Mouse (Mus musculus): Measurements from ENCODE around the gene Myg1. TPM values are rescaled to one million over a fixed set of nuclear protein-coding genes. Genes with fewer than 3 reads are reported as not detected.

Gene Myg1
- polyA plus RNA-seq, 1 experiment from 2014 or later: 59.9 TPM

- Histone ChIP-seq H3K27ac (replicated peaks in 1 of 2; ENCODE audit: control insufficient read depth in 1 of 2, insufficient read depth in 1 of 2, low read depth in 2 of 2, low read length in 2 of 2) (no peak overlapping the region), H3K4me3 (ENCODE audit: control insufficient read depth in 1 of 2, insufficient read depth in 1 of 2, low read depth in 1 of 2, low read length in 2 of 2) (no peak overlapping the region), H3K9me3 (ENCODE audit: control insufficient read depth, low read length) (no peaks in the 10 kb centered on the region), H3K9ac (ENCODE audit: low read length) (no peak overlapping the region), H3K36me3 (ENCODE audit: control insufficient read depth, insufficient read depth, low read length) (no peaks in the 10 kb centered on the region), H3K4me1 (ENCODE audit: control insufficient read depth in 2 of 2, insufficient read depth in 2 of 2, low read length in 2 of 2) (no peaks in the 10 kb centered on the region), H3K4me2 (ENCODE audit: low read length) (no peak overlapping the region), H3K27me3 (ENCODE audit: control insufficient read depth, insufficient read depth, low read length) (no peaks in the 10 kb centered on the region)
- WGBS: 45% methylated on average over 9 of the region's 9 CpGs
- no peak for ATAC-seq (ENCODE audit: insufficient number of reproducible peaks, insufficient read depth, low FRiP score, low read depth)
These were observed 55.1 kb downstream of the Myg1 start for GRCm38 (mm10) chr15:102386640-102387039.

Other genes starting within 250 kb of the Myg1 start
- 27.2 and 30.1 TPM in 2 replicates for gene Tns2, start 231.3 kb upstream of the Myg1 start, polyA plus RNA-seq (2014; fragmentation: Nextera tagmentation; extraction: Ambion mirVana)
- gene Spryd3, start 195.5 kb upstream of the Myg1 start, polyA plus RNA-seq (2014; fragmentation: Nextera tagmentation; extraction: Ambion mirVana): 12.0 and 12.4 TPM in 2 replicates
- 6.5 and 7.7 TPM in 2 replicates for gene Igfbp6, start 187.3 kb upstream of the Myg1 start, polyA plus RNA-seq (2014; fragmentation: Nextera tagmentation; extraction: Ambion mirVana)
- 0.20 and 0.32 TPM in 2 replicates for gene Soat2, start 181.2 kb upstream of the Myg1 start, polyA plus RNA-seq (2014; fragmentation: Nextera tagmentation; extraction: Ambion mirVana)
- 27.1 and 28.4 TPM in 2 replicates for gene Zfp740, start 128.5 kb upstream of the Myg1 start, polyA plus RNA-seq (2014; fragmentation: Nextera tagmentation; extraction: Ambion mirVana)
- gene Csad, start 127.0 kb upstream of the Myg1 start, polyA plus RNA-seq (2014; fragmentation: Nextera tagmentation; extraction: Ambion mirVana): 35.1 and 36.4 TPM in 2 replicates
- 0.65 and 1.4 TPM in 2 replicates for gene Itgb7, start 99.8 kb upstream of the Myg1 start, polyA plus RNA-seq (2014; fragmentation: Nextera tagmentation; extraction: Ambion mirVana)
- 6.7 and 7.6 TPM in 2 replicates for gene Rarg, start 74.2 kb upstream of the Myg1 start, polyA plus RNA-seq (2014; fragmentation: Nextera tagmentation; extraction: Ambion mirVana)
- gene Gm9918, start 61.1 kb upstream of the Myg1 start, polyA plus RNA-seq (2014; fragmentation: Nextera tagmentation; extraction: Ambion mirVana): 0.15 TPM in 1 of 2 replicates, not detected in the other
- gene Mfsd5, start 52.3 kb upstream of the Myg1 start, polyA plus RNA-seq (2014; fragmentation: Nextera tagmentation; extraction: Ambion mirVana): 39.2 and 41.3 TPM in 2 replicates
- 13.5 and 16.2 TPM in 2 replicates for gene Espl1, start 35.4 kb upstream of the Myg1 start, polyA plus RNA-seq (2014; fragmentation: Nextera tagmentation; extraction: Ambion mirVana)
- gene Pfdn5, start 5.6 kb upstream of the Myg1 start, polyA plus RNA-seq (2014; fragmentation: Nextera tagmentation; extraction: Ambion mirVana): 397 and 431 TPM in 2 replicates
- gene Aaas, start 19.1 kb downstream of the Myg1 start, polyA plus RNA-seq (2014; fragmentation: Nextera tagmentation; extraction: Ambion mirVana): 45.0 and 48.4 TPM in 2 replicates
- 0.22 TPM in 1 of 2 replicates, not detected in the other for gene Sp7, start 35.5 kb downstream of the Myg1 start, polyA plus RNA-seq (2014; fragmentation: Nextera tagmentation; extraction: Ambion mirVana)
- gene Sp1, start 74.4 kb downstream of the Myg1 start, polyA plus RNA-seq (2014; fragmentation: Nextera tagmentation; extraction: Ambion mirVana): 8.0 and 8.2 TPM in 2 replicates
- 2.1 and 3.1 TPM in 2 replicates for gene Amhr2, start 113.7 kb downstream of the Myg1 start, polyA plus RNA-seq (2014; fragmentation: Nextera tagmentation; extraction: Ambion mirVana)
- gene Prr13, start 127.3 kb downstream of the Myg1 start, polyA plus RNA-seq (2014; fragmentation: Nextera tagmentation; extraction: Ambion mirVana): 108 and 114 TPM in 2 replicates
- 184 and 194 TPM in 2 replicates for gene Pcbp2, start 138.8 kb downstream of the Myg1 start, polyA plus RNA-seq (2014; fragmentation: Nextera tagmentation; extraction: Ambion mirVana)
- gene Gm10337, start 172.0 kb downstream of the Myg1 start, polyA plus RNA-seq (2014; fragmentation: Nextera tagmentation; extraction: Ambion mirVana): 4.2 TPM in 1 of 2 replicates, not detected in the other
- 10.4 and 10.7 TPM in 2 replicates for gene Map3k12, start 185.4 kb downstream of the Myg1 start, polyA plus RNA-seq (2014; fragmentation: Nextera tagmentation; extraction: Ambion mirVana)
- 81.7 and 83.8 TPM in 2 replicates for gene Tarbp2, start 186.5 kb downstream of the Myg1 start, polyA plus RNA-seq (2014; fragmentation: Nextera tagmentation; extraction: Ambion mirVana)
- gene Npff, start 193.2 kb downstream of the Myg1 start, polyA plus RNA-seq (2014; fragmentation: Nextera tagmentation; extraction: Ambion mirVana): 1.4 and 2.1 TPM in 2 replicates

Measured in heart, embryonic 14.5 days (tissue).